Mouse (Mus musculus): Measurements from ENCODE around the gene Ggnbp2. TPM values are rescaled to one million over a fixed set of nuclear protein-coding genes. Genes with fewer than 3 reads are reported as not detected.
A peak's percentile ranks its signal among the peaks of the same experiment; 100 is the strongest.

Ggnbp2 gene
- total and polyA plus RNA-seq, 3 experiments: 142 to 170 (median 156) TPM

DNA sequence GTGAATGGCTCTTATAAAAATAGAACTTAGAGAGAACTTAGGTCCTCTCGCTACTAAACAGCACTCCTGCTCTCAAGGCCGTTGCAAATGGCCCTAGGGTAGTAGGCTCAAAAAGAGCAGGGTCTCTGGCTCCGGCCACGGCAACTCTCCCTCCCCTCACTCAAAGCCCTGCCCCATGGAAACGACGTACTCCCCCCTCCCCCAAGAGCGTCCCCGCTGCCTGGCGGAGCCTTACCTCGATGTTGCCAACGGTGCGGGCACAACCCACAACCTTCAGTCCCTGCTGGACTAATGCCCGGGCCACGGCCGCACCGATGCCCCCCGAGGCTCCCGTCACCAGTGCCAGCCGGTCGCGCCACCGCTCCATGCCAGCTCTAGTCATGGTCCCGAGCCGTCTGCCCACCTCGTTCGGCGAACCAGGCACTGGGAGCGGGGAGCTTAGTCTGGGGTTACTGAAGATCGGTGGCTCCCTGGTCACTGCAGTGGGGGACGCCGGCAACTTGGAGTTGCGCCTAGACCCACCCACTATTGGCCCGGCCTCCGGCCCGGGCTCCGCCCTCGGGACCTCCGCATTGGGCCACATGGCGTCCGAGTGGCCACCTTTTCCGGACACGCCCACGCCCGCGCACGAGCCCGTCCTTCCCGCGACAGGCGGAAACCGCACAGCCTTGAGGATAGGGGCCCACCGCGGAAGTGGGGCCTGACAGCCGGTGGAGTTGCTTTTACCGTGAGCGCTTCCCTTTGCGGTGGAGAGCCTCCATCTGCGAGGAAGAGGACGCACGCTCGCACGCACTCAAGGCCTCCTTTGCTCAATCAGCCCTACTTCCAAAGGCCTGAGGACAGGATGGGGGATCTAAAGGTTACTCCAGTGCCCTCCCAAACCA is 41.9 kb downstream of the Ggnbp2 start, which contains the start of gene Dhrs11:
Dhrs11 (minus strand) TSS at position 479 of the 884 bp plus-strand sequence.
- TF ChIP-seq GATA2 (IDR thresholded peaks at IDR 0.05; ENCODE audit: borderline replicate concordance, low read depth, low read length) (no peak), CTCF (IDR thresholded peaks at IDR 0.05; ENCODE audit: low read depth, low read length) (no peak), POLR2AphosphoS5 (IDR thresholded peaks at IDR 0.05; ENCODE audit: insufficient replicate concordance, low read depth, low read length) (peak; percentile 65; the same call in 1 of the 2 replicates), TAL1 (conservative IDR thresholded peaks at IDR 0.05; ENCODE audit: low read depth, low read length) (no peak), GATA1 (IDR thresholded peaks at IDR 0.05; ENCODE audit: borderline replicate concordance, low read length) (no peak)
- peak; percentile 77 for ATAC-seq (ENCODE audit: extremely low read depth, insufficient number of reproducible peaks, low FRiP score, poor library complexity, severe bottlenecking)
- peaks cover 75% of the 10 kb centered on the region for H3K36me3 ChIP-seq (replicated peaks)

DNA sequence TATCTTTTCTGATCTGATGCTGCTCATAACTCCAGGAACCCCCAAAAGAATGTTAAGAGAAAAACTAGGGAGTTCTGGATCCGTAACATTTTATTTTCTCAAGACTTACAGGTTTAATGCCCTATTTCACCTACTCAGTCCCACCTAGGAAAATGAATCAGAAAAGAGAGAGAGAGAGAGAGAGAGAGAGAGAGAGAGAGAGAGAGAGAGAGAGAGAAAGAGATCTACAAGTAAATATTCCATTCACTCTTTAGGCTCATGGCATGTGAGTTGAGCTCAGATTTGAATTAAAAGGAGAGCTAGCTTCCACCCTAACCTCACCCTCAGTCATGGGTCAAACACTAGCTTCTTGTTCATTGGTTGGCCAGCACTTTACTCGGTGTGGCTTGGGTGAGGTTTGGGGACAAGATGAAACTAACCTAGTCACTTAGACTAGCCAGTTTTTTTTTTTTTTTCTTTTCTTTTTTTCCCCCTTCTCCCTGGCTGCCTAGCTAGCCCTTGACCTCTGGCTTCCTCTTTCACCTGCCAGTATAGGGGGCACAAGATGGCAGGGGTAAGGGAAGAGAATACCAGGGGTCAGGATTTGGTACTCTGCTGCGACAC is 42.6 kb downstream of the Ggnbp2 start:
- TF ChIP-seq GATA2 (IDR thresholded peaks at IDR 0.05; ENCODE audit: borderline replicate concordance, low read depth, low read length): no peak
- TF ChIP-seq POLR2AphosphoS5 (IDR thresholded peaks at IDR 0.05; ENCODE audit: insufficient replicate concordance, low read depth, low read length): no peak
- TF ChIP-seq CTCF (IDR thresholded peaks at IDR 0.05; ENCODE audit: low read depth, low read length): no peak
- TF ChIP-seq TAL1 (conservative IDR thresholded peaks at IDR 0.05; ENCODE audit: low read depth, low read length): no peak
- no peak for TF ChIP-seq GATA1 (IDR thresholded peaks at IDR 0.05; ENCODE audit: borderline replicate concordance, low read length)
- ATAC-seq (ENCODE audit: extremely low read depth, insufficient number of reproducible peaks, low FRiP score, poor library complexity, severe bottlenecking): no peak
- no peak for DNase-seq (ENCODE audit: low spot score)
- Histone ChIP-seq H3K36me3 (replicated peaks) (peaks cover 69% of the 10 kb centered on the region), H3K4me3 (ENCODE audit: low read depth, low read length) (peak overlapping the region; percentile 95), H3K9me3 (replicated peaks) (no peaks in the 10 kb centered on the region), H3K4me1 (ENCODE audit: insufficient read depth, low read depth, low read length) (peaks cover 69% of the 10 kb centered on the region), H3K27me3 (ENCODE audit: insufficient read depth, low read length) (no peaks in the 10 kb centered on the region)

More for the DNA sequence above, 41.9 kb downstream of the Ggnbp2 start, which contains the start of gene Dhrs11:
- DNase-seq (ENCODE audit: low spot score): peak; percentile 79
- peaks cover 62% of the 10 kb centered on the region for H3K4me1 ChIP-seq (ENCODE audit: insufficient read depth, low read depth, low read length)
- H3K27me3 ChIP-seq (ENCODE audit: insufficient read depth, low read length): no peaks in the 10 kb centered on the region
- peak within 1 kb of the TSS; percentile 95 for H3K4me3 ChIP-seq (ENCODE audit: low read depth, low read length)
- H3K9me3 ChIP-seq (replicated peaks): no peaks in the 10 kb centered on the region

DNA sequence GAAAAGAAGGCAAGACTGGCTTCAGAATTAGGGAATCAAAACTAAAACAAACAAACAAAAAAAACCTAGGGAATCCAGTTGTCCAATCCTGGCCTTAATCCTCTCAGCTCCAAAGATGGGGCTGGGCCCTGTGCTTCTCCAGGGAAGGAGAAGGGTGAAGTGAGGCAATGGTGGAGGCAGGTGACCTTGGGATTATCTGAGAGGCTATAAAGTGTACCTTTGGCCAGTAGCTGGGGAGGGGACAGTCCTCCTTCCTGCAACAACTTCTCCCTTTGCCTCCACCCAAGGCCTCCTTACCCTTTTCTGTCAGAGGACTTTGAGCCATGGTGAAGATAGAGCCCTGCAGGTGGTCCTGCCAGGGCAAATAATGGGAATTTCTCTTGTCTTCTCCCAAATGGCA is 43.1 kb downstream of the Ggnbp2 start:
- no peaks in the 10 kb centered on the region for H3K9me3 ChIP-seq (replicated peaks)
- DNase-seq (ENCODE audit: low spot score) (no peak), ATAC-seq (ENCODE audit: extremely low read depth, insufficient number of reproducible peaks, low FRiP score, poor library complexity, severe bottlenecking) (no peak)
- peak overlapping the region; percentile 7; the same call in 1 of the 2 replicates for H3K4me3 ChIP-seq (ENCODE audit: low read depth, low read length)
- no peaks in the 10 kb centered on the region for H3K27me3 ChIP-seq (ENCODE audit: insufficient read depth, low read length)
- TF ChIP-seq GATA1 (IDR thresholded peaks at IDR 0.05; ENCODE audit: borderline replicate concordance, low read length): no peak
- TF ChIP-seq GATA2 (IDR thresholded peaks at IDR 0.05; ENCODE audit: borderline replicate concordance, low read depth, low read length): no peak
- no peak for TF ChIP-seq TAL1 (conservative IDR thresholded peaks at IDR 0.05; ENCODE audit: low read depth, low read length)
- no peak for TF ChIP-seq CTCF (IDR thresholded peaks at IDR 0.05; ENCODE audit: low read depth, low read length)
- no peak for TF ChIP-seq POLR2AphosphoS5 (IDR thresholded peaks at IDR 0.05; ENCODE audit: insufficient replicate concordance, low read depth, low read length)
- peaks cover 74% of the 10 kb centered on the region for H3K4me1 ChIP-seq (ENCODE audit: insufficient read depth, low read depth, low read length)
- H3K36me3 ChIP-seq (replicated peaks): peaks cover 69% of the 10 kb centered on the region

DNA sequence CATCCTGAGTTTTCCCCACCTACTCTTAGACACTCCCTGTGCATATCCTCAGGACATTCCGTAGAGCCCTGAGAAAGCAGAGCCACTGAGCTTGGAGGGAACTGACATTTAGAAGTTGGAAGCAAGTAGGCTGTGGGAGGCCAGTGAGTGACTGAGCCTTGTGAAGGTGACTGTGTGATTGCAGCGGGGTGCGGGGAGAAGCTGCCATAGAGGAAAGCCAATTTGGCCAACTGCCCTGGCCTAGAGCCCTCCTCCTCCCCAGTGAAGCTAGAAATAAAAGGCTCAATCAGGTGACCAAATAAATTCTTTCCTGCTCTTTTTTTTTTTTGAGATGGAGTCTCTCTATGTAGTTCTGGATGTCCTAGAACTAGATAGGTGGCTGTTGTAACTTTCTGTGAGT is 44.4 kb downstream of the Ggnbp2 start:
- Histone ChIP-seq H3K27me3 (ENCODE audit: insufficient read depth, low read length) (no peaks in the 10 kb centered on the region), H3K4me1 (ENCODE audit: insufficient read depth, low read depth, low read length) (peaks cover 86% of the 10 kb centered on the region), H3K4me3 (ENCODE audit: low read depth, low read length) (no peak overlapping the region; the same call in 1 of the 2 replicates), H3K9me3 (replicated peaks) (no peaks in the 10 kb centered on the region), H3K36me3 (replicated peaks) (peaks cover 69% of the 10 kb centered on the region)
- ATAC-seq (ENCODE audit: extremely low read depth, insufficient number of reproducible peaks, low FRiP score, poor library complexity, severe bottlenecking) (no peak), DNase-seq (ENCODE audit: low spot score) (no peak)
- TF ChIP-seq GATA2 (IDR thresholded peaks at IDR 0.05; ENCODE audit: borderline replicate concordance, low read depth, low read length): no peak
- no peak for TF ChIP-seq GATA1 (IDR thresholded peaks at IDR 0.05; ENCODE audit: borderline replicate concordance, low read length)
- no peak for TF ChIP-seq CTCF (IDR thresholded peaks at IDR 0.05; ENCODE audit: low read depth, low read length)
- TF ChIP-seq POLR2AphosphoS5 (IDR thresholded peaks at IDR 0.05; ENCODE audit: insufficient replicate concordance, low read depth, low read length): no peak
- TF ChIP-seq TAL1 (conservative IDR thresholded peaks at IDR 0.05; ENCODE audit: low read depth, low read length): no peak

DNA sequence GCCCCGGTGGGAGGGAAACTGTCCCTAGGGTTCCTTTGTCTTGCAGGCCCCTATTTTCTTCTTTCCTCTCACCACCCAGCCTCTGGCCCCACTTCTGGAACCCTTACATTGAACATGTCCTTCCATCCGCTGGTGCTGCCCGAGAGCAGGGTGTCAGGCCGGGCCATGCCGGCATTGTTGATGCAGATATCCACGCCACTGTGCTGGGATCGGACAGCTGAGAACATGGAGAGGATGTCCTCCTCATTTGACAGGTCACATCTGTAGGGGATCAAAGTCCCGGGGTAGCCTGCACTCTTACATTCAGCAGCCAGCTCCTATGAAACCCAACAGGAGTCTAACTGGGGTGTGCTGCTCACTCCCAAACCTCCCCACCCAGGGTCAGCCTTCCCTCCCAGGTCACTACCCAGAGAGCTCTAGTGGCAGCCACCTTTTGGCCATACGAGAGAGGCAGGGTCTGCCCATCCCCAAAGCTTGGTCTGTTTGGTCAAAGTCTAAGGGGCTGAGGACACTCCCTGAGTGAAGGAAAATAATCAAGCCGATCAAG is 45.3 kb downstream of the Ggnbp2 start:
- H3K27me3 ChIP-seq (ENCODE audit: insufficient read depth, low read length): no peaks in the 10 kb centered on the region
- no peak for TF ChIP-seq TAL1 (conservative IDR thresholded peaks at IDR 0.05; ENCODE audit: low read depth, low read length)
- no peak for TF ChIP-seq GATA1 (IDR thresholded peaks at IDR 0.05; ENCODE audit: borderline replicate concordance, low read length)
- no peak for ATAC-seq (ENCODE audit: extremely low read depth, insufficient number of reproducible peaks, low FRiP score, poor library complexity, severe bottlenecking)
- H3K9me3 ChIP-seq (replicated peaks): no peaks in the 10 kb centered on the region
- H3K4me1 ChIP-seq (ENCODE audit: insufficient read depth, low read depth, low read length): peaks cover 92% of the 10 kb centered on the region
- no peak overlapping the region for H3K4me3 ChIP-seq (ENCODE audit: low read depth, low read length)
- no peak for DNase-seq (ENCODE audit: low spot score)
- peaks cover 69% of the 10 kb centered on the region for H3K36me3 ChIP-seq (replicated peaks)

DNA sequence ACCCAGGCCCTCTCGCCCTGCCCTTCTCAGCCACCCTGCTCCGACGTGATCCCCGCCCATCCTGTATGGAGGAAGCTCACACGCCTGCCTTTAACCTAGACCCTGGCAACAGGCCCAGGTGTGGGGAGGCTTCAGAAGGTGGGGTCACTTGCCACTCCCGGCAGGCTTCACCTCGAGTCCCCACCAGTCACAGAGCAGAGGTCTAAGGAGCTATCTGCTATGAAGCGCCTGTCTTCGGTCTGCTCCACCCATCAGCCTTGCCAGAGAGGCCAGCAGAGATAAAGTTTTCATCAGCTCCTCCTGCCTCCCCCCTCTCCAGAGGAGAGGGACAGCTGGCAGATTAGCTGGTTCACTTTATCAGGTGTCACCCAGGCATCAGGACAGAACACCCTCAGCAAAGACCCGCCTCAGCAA is 47.1 kb downstream of the Ggnbp2 start:
- Histone ChIP-seq H3K4me3 (ENCODE audit: low read depth, low read length) (peak overlapping the region; percentile 61; the same call in 1 of the 2 replicates), H3K27me3 (ENCODE audit: insufficient read depth, low read length) (no peaks in the 10 kb centered on the region), H3K9me3 (replicated peaks) (no peaks in the 10 kb centered on the region), H3K4me1 (ENCODE audit: insufficient read depth, low read depth, low read length) (peaks cover 93% of the 10 kb centered on the region), H3K36me3 (replicated peaks) (peaks cover 63% of the 10 kb centered on the region)
- ATAC-seq (ENCODE audit: extremely low read depth, insufficient number of reproducible peaks, low FRiP score, poor library complexity, severe bottlenecking) (peak; percentile 73), DNase-seq (ENCODE audit: low spot score) (peak; percentile 82)
- TF ChIP-seq TAL1 (conservative IDR thresholded peaks at IDR 0.05; ENCODE audit: low read depth, low read length): peak; percentile 80
- TF ChIP-seq POLR2AphosphoS5 (IDR thresholded peaks at IDR 0.05; ENCODE audit: insufficient replicate concordance, low read depth, low read length): no peak
